Mouse (Mus musculus): Measurements from ENCODE around the gene Corin. TPM values are rescaled to one million over a fixed set of nuclear protein-coding genes. Genes with fewer than 3 reads are reported as not detected.

The Corin gene
- total RNA-seq, 2 experiments from 2014 or later = not detected

GRCm38 (mm10) chr5:72446104-72446503 is 58.2 kb downstream of the Corin start:
- ATAC-seq (replicated peaks; ENCODE audit: low FRiP score, poor library complexity, severe bottlenecking) = no peak

DNA sequence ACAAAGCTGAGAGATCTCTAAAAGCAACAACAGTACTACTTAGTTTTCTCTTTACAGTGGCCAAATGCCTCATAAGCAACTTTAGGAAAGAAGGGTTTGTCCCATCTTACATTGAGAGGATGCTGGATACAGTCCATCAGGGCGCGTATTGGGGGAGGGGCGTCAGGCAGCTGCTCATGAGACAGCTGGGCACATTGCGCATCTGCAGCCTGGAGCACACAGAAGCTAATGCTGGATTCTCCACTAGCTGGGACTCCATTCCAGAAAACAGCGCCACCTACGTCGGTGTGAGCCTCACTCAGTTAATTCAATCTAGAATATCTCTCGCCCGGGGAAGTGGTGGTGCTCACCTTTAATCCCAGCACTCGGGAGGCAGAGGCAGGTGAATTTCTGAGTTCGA is 60.3 kb downstream of the Corin start:
- no peak for ATAC-seq (replicated peaks; ENCODE audit: low FRiP score, poor library complexity, severe bottlenecking)

- ATAC-seq (replicated peaks; ENCODE audit: low FRiP score, poor library complexity, severe bottlenecking) = no peak
Measured at GRCm38 (mm10) chr5:72443007-72443406, 61.3 kb downstream of the Corin start.

GRCm38 (mm10) chr5:72441181-72441580 is 63.1 kb downstream of the Corin start:
- no peak for ATAC-seq (replicated peaks; ENCODE audit: low FRiP score, poor library complexity, severe bottlenecking)

DNA sequence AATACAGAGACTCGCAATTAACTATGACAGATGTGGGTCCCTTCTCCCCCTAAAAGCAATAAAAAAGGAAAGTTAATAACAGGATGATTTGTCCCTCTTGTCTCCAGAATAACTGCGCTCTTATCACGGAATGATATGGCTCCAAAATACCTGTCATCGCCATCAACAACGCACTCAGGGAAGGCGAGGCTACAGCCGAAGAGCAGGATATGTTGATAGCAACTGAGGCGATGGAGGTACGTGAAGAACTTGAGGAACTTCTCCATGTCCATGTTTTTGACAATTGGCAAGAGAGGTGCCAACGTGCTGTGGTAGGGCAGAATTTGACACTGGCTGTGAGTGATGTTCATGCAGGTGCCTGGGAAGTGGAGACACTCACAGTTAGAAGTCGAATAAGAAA is 69.2 kb downstream of the Corin start:
- ATAC-seq (replicated peaks; ENCODE audit: low FRiP score, poor library complexity, severe bottlenecking) = no peak

DNA sequence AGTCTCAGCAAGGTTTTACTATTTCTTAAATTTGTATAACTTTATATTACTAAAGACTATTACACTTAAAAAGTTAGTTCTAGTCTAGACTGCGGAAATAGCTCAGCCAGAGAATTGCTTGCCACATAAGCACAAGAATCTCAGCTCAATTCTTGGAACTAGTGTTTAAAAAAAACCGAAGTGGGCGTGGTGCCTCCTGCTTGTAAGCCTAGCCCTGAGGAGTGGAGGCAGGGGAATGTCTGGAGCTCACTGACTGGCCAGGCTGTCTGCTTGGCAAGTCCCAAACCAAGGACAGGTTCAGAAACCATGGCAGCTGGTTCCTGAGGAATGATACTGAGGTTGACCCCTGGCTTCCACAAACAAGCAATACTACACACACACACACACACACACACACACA is 72.4 kb downstream of the Corin start:
- no peak for ATAC-seq (replicated peaks; ENCODE audit: low FRiP score, poor library complexity, severe bottlenecking)

DNA sequence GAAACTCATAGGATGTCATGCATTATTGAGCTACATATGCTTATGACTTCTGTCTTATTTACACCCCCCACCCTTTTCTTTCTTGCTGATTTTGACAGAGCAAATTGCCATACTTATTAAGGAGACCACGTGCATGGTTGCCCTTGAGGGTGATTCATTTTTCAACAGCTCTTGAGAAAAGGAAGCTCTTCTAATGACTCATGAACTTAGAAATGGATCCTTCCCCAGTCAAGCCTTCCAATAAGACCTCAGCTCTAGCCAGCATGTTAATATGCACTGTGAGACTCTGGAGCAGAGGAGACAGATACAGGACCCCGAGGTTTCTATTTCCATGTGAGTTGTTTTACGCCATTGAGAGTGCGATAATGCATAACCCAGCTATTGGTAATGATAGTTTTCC is 76.7 kb downstream of the Corin start:
- ATAC-seq (replicated peaks; ENCODE audit: low FRiP score, poor library complexity, severe bottlenecking) = no peak

GRCm38 (mm10) chr5:72425342-72426010 is 78.8 kb downstream of the Corin start:
- no peak for ATAC-seq (replicated peaks; ENCODE audit: low FRiP score, poor library complexity, severe bottlenecking)

GRCm38 (mm10) chr5:72411874-72412329 is 92.4 kb downstream of the Corin start:
- no peak for ATAC-seq (replicated peaks; ENCODE audit: low FRiP score, poor library complexity, severe bottlenecking)

DNA sequence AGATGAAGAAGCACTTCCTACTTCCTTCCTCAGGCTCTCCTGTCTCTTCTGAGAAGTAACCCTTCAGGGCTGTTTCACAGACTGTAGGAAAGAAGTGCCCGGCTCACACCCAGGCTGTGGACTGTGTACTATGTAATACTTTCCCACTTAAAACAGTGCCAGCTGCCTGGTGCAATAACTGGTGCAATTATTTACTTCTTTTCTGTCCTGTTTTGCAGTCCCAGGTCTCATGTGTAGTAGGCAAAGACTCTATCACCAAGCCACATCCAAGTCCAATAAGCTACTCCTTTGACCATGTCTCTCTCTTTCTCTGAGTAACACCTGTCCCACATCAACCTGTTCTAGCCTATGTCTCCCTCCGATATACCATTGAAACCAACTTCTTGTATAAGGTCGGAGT is 93.4 kb downstream of the Corin start:
- no peak for ATAC-seq (replicated peaks; ENCODE audit: low FRiP score, poor library complexity, severe bottlenecking)

DNA sequence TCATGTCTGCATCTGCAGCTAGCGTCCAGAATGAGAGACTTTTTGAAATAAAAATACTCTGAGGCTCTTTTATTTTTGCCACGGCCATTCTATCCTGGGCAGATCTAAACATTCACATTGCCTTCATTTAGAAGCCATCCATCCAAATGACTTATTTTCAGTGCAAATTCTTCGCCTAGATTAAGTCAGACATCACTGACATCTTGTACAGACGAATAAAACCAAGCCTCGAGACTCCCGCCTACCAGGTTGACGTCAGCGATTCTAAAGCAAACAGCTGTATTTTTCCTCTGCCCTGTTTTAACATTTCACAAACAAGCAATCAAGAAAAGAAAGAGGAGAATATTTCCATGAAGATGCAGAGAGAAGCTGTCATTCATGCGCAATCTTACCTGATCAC is 100.9 kb downstream of the Corin start:
- no peak for ATAC-seq (replicated peaks; ENCODE audit: low FRiP score, poor library complexity, severe bottlenecking)

DNA sequence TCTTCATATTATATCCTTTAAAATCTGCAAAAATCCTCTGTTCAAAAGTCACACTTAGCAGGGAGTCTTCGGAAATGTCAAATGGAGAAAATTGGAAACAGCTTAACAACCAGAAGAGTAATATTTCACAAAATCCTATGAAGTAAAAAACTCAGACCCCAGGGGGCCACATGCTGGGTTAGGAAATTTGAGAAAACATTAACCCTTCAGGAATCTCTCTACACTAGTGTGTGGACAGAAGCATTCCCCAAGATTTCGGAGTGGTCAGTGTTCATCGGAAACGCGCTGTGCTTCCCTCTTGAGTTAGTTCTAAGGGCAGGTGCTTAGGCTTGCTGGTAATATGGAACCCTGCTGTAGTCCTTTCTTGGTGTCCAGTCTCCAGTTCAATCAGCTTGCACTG is 101.4 kb downstream of the Corin start:
- no peak for ATAC-seq (replicated peaks; ENCODE audit: low FRiP score, poor library complexity, severe bottlenecking)

DNA sequence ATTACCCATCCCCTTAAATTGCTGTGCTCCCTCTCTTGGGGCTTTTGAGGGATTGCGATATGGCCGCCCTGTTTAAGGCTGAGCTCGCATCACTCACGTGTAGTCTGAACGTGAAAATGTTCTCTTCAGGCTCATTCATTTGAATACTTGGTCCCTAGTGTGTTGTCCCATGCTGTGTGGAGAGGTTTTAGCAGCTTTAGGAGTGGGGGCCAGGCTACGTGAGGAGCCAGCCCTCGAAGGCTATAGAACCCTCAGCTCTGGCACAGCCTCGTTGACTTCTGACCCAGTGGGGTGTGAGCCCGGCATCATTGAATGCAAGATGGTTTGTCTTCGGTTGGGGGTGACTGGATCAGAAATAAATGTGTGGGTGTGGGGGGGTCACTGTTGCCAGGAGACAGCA is 102.5 kb downstream of the Corin start:
- no peak for ATAC-seq (replicated peaks; ENCODE audit: low FRiP score, poor library complexity, severe bottlenecking)

DNA sequence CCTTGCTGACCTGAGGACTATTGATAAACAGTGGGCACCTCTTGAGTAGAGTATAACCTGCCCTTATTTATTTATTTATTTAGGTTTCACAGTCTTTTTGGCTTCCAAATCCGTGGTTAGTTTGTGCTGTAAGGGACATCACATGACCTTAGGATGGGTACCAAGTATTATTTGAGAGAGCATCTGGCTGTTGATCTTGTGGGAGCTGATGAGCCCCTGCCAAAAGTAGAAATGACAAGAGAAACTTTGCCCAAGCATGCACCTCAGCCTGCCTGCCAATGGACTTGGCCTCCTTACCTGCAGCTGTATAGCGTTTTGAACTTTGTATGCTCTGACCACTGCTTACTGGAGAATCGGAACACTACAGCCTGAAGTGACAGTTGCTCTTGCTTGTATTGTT is 103.0 kb downstream of the Corin start:
- ATAC-seq (replicated peaks; ENCODE audit: low FRiP score, poor library complexity, severe bottlenecking) = no peak

DNA sequence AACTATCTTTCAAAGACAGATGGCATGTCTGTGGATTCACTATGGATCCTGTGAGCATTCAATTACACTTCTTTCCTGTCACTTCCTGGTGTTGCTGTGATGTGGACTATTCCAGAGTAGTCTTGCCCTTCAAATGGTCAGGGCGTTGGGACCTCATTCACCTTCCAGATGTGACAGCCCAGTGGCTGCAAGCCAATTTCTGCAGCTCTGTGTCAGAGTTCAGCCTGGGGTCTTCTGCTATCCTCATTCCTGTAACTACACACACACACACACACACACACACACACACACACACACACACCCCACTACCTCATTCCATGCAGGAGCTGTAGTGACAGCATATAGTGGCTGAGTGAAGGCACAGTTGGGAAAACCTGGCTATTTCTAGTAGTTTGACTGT is 122.1 kb downstream of the Corin start:
- ATAC-seq (replicated peaks; ENCODE audit: low FRiP score, poor library complexity, severe bottlenecking) = no peak

DNA sequence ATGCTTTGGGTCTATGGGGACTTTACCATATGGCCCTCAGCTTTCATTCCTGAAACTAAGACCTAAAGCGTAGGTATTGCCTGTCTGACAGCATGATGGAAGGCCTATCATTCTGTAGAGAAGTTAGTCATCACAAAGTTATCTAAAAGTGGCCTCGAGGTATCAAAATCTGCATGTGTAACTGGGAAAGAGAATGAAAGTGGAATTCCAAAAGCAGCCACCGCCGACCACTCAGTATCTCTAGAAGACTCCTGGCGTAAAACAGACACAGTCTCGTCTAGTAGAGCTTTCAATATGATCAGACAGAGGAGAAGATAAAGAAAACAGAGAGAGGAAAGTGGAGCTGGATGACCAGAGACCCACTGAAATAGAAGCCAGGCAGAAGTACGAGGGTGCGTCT is 123.7 kb downstream of the Corin start:
- ATAC-seq (replicated peaks; ENCODE audit: low FRiP score, poor library complexity, severe bottlenecking) = no peak

DNA sequence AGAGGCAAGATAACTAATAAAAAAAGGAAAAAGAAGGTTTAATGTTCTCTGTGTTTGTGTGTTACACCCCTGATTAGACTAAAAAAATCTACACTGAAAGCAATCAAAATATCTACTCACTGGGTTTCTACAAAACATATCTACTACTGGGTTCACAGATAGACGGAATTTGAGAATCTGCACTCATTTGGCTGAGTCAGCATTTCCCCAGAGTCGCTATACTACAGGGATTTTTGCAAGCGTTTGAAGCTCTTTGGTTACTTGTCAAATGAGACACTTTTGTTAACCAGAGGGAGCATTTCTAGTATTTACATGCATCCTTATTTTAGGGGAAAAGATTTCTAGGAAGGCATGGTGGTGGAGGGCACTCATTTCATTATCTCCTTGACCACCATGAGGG is 136.3 kb downstream of the Corin start:
- ATAC-seq (replicated peaks; ENCODE audit: low FRiP score, poor library complexity, severe bottlenecking) = no peak

GRCm38 (mm10) chr5:72365801-72366200 is 138.5 kb downstream of the Corin start:
- ATAC-seq (replicated peaks; ENCODE audit: low FRiP score, poor library complexity, severe bottlenecking) = no peak

DNA sequence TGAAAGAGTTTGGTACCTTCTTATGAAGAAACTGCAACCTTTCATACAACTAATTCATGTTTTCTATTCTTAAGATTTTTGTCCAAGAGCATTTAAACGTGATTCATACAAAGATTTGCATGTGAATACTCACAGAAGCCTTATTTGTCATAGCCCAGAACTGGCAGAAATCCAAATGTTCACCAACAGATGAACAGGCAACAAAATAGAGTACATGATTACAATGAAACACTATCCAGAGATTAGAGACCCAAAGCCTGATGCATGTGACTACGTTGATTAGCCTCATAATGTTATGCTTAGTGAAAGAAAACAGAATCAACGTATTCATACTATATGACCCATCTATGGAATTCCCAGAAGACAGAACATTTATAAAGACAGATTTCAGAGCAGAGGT is 140.4 kb downstream of the Corin start:
- no peak for ATAC-seq (replicated peaks; ENCODE audit: low FRiP score, poor library complexity, severe bottlenecking)

GRCm38 (mm10) chr5:72353746-72354145 is 150.5 kb downstream of the Corin start:
- ATAC-seq (replicated peaks; ENCODE audit: low FRiP score, poor library complexity, severe bottlenecking) = no peak

- ATAC-seq (replicated peaks; ENCODE audit: low FRiP score, poor library complexity, severe bottlenecking) = no peak
Measured at GRCm38 (mm10) chr5:72350081-72350758, 154.1 kb downstream of the Corin start.

DNA sequence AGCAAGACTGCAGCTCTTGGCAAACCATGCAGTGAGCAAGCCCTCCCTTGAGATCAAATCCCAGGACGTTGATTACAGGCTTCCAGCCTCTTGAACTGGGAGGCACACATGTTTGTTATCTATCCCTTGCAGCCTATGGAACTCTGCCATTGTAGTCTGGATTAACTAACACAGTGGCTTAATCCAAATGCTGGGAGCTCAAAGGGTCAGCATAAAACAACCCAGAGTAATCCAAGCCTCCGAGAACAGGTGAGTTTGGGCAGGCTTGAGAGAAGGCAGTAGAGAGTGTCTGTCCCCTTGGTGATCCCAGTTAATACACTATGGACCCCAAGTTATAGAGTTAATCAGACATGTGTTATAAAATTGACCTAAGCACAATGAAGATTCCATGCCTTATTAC is 155.7 kb downstream of the Corin start:
- no peak for ATAC-seq (replicated peaks; ENCODE audit: low FRiP score, poor library complexity, severe bottlenecking)

Measured in erythroblast, adult 5-6 weeks (primary cell).